Mouse (Mus musculus): ENCODE data around the gene Pitpnm2.

The Pitpnm2 gene

GRCm38 (mm10) chr5:124247986-124248626, 1.5 kb downstream of the Pitpnm2 start:
- peak; percentile 57 for DNase-seq (ENCODE audit: low spot score)

GRCm38 (mm10) chr5:124247296-124247695, 2.3 kb downstream of the Pitpnm2 start:
- DNase-seq (ENCODE audit: low spot score): no peak

GRCm38 (mm10) chr5:124244885-124245284, 4.7 kb downstream of the Pitpnm2 start:
- no peak for DNase-seq (ENCODE audit: low spot score)

GRCm38 (mm10) chr5:124244449-124244848, 5.1 kb downstream of the Pitpnm2 start:
- DNase-seq (ENCODE audit: low spot score): no peak

- no peak for DNase-seq (ENCODE audit: low spot score)
These were observed 6.2 kb downstream of the Pitpnm2 start for GRCm38 (mm10) chr5:124243236-124243901.

GRCm38 (mm10) chr5:124241686-124242444, 7.7 kb downstream of the Pitpnm2 start:
- no peak for DNase-seq (ENCODE audit: low spot score)

GRCm38 (mm10) chr5:124240841-124241685, 8.5 kb downstream of the Pitpnm2 start:
- DNase-seq (ENCODE audit: low spot score): no peak

GRCm38 (mm10) chr5:124236180-124236579, 13.4 kb downstream of the Pitpnm2 start:
- DNase-seq (ENCODE audit: low spot score): no peak

- DNase-seq (ENCODE audit: low spot score): no peak
These were observed 14.8 kb downstream of the Pitpnm2 start for GRCm38 (mm10) chr5:124234778-124235177.

GRCm38 (mm10) chr5:124233874-124234661, 15.5 kb downstream of the Pitpnm2 start:
- no peak for DNase-seq (ENCODE audit: low spot score)

- no peak for DNase-seq (ENCODE audit: low spot score)
These were observed 16.5 kb downstream of the Pitpnm2 start for GRCm38 (mm10) chr5:124233144-124233465.

GRCm38 (mm10) chr5:124232360-124233143, 17.0 kb downstream of the Pitpnm2 start:
- no peak for DNase-seq (ENCODE audit: low spot score)

GRCm38 (mm10) chr5:124230461-124230860, 19.1 kb downstream of the Pitpnm2 start:
- no peak for DNase-seq (ENCODE audit: low spot score)

- DNase-seq (ENCODE audit: low spot score): peak; percentile 53
These were observed 22.4 kb downstream of the Pitpnm2 start for GRCm38 (mm10) chr5:124227193-124227592.

- DNase-seq (ENCODE audit: low spot score): peak; percentile 82
These were observed 23.1 kb downstream of the Pitpnm2 start for GRCm38 (mm10) chr5:124226494-124226893.

GRCm38 (mm10) chr5:124225891-124226290, 23.7 kb downstream of the Pitpnm2 start:
- no peak for DNase-seq (ENCODE audit: low spot score)

GRCm38 (mm10) chr5:124224321-124225092, 25.1 kb downstream of the Pitpnm2 start:
- no peak for DNase-seq (ENCODE audit: low spot score)

GRCm38 (mm10) chr5:124223574-124223973, 26.0 kb downstream of the Pitpnm2 start:
- DNase-seq (ENCODE audit: low spot score): no peak

- DNase-seq (ENCODE audit: low spot score): no peak
These were observed 26.9 kb downstream of the Pitpnm2 start for GRCm38 (mm10) chr5:124222696-124223095.

GRCm38 (mm10) chr5:124221736-124222040, 27.9 kb downstream of the Pitpnm2 start:
- no peak for DNase-seq (ENCODE audit: low spot score)

All from adipocyte (in vitro differentiated cells).